Comparison of ENCODE assay signal across 39 mouse cellular contexts in genomic region chr3:107941261-107941660, GRCm38 (mm10). TPM values are rescaled to one million over a fixed set of nuclear protein-coding genes. Genes with fewer than 3 reads are reported as not detected.
DNase-seq lines count a peak whose midpoint lies in the region; ATAC-seq and TF ChIP-seq lines count a peak whose summit lies in the region.
"Had no signal": no experiment of that assay in that cellular context is flagged by ENCODE, and none has a peak within 500 bp of the region (broad histone marks: within the 10 kb centered on the region; RNA-seq: fewer than 3 reads in every experiment).

No protein-coding gene starts in this region.

- no peak overlapping the region for H3K27ac ChIP-seq in heart, embryonic 13.5 days (replicated peaks)
- H3K27ac ChIP-seq in testis, adult 2 months (ENCODE audit: control insufficient read depth, insufficient read depth, low read depth, low read length) = peak overlapping the region; percentile 74
- H3K27ac ChIP-seq: embryonic facial prominence, embryonic 13.5 days; forebrain, embryonic 10.5 days; kidney, postnatal 0 days; liver, embryonic 14.5 days; macrophage; midbrain, embryonic 13.5 days; neural tube, embryonic 13.5 days had no signal

- no peak for TF ChIP-seq POLR2A in testis, adult 2 months (IDR thresholded peaks at IDR 0.05; ENCODE audit: control insufficient read depth, low read depth, low read length)

- H3K4me1 ChIP-seq in heart, embryonic 13.5 days = peaks cover 22% of the 10 kb centered on the region
- peaks cover 6% of the 10 kb centered on the region for H3K4me1 ChIP-seq in testis, adult 2 months (ENCODE audit: control insufficient read depth, insufficient read depth, low read length)

- peaks cover 10% of the 10 kb centered on the region for H3K27me3 ChIP-seq in heart, embryonic 13.5 days (replicated peaks)
- no peaks in the 10 kb centered on the region for H3K27me3 ChIP-seq in testis, adult 2 months (ENCODE audit: control insufficient read depth, insufficient read depth, low read length)
- H3K27me3 ChIP-seq: embryonic facial prominence, embryonic 13.5 days; midbrain, embryonic 13.5 days; neural tube, embryonic 13.5 days had no signal

- H3K36me3 ChIP-seq in heart, embryonic 13.5 days = no peaks in the 10 kb centered on the region
- no peaks in the 10 kb centered on the region for H3K36me3 ChIP-seq in testis, adult 2 months (ENCODE audit: control insufficient read depth, insufficient read depth, low read length)
- H3K36me3 ChIP-seq: embryonic facial prominence, embryonic 13.5 days; forebrain, embryonic 10.5 days; midbrain, embryonic 13.5 days; neural tube, embryonic 13.5 days had no signal

- intact Hi-C loops in heart, postnatal 14 days (cut with DNase I) = no loop called here
- intact Hi-C loops in left cerebral cortex, postnatal 4 days (cut with DNase I) = no loop called here

- ATAC-seq in heart, embryonic 13.5 days (ENCODE audit: extremely low read depth, insufficient number of reproducible peaks, low FRiP score, low TSS enrichment) = no peak
- ATAC-seq: forebrain, embryonic 16.5 days; intestine, embryonic 16.5 days; midbrain, embryonic 13.5 days had no signal

- DNase-seq in heart, postnatal 14 days = no peak
- peak; percentile 30 for DNase-seq in left cerebral cortex, postnatal 4 days
- no peak for DNase-seq in left cerebral cortex, adult 11 months (ENCODE audit: low spot score)
- DNase-seq in testis, postnatal 10 days (ENCODE audit: low spot score) = no peak
- no peak for DNase-seq in adrenal gland, postnatal 25 days
- DNase-seq: adrenal gland, postnatal 14 days; cerebellum, adult 9-10 months; kidney, adult 8-10 months; kidney, postnatal 4 days; liver; lung, adult 2 months; lung, postnatal 10 days; right cerebral cortex, adult 18-20 months; spleen, adult 18-20 months; thymus, adult 2 months; thymus, postnatal 36 days had no signal

- TF ChIP-seq CTCF in testis, adult 2 months (IDR thresholded peaks at IDR 0.05; ENCODE audit: control insufficient read depth, insufficient read depth, insufficient replicate concordance, low read depth, low read length) = no peak

- H3K4me2 ChIP-seq in heart, embryonic 13.5 days = no peak overlapping the region
- H3K4me2 ChIP-seq: embryonic facial prominence, embryonic 13.5 days; midbrain, embryonic 13.5 days; neural tube, embryonic 13.5 days had no signal

- H3K9me3 ChIP-seq in heart, embryonic 13.5 days = no peaks in the 10 kb centered on the region
- H3K9me3 ChIP-seq: embryonic facial prominence, embryonic 13.5 days; forebrain, embryonic 10.5 days; midbrain, embryonic 13.5 days; neural tube, embryonic 13.5 days had no signal

- H3K9ac ChIP-seq in heart, embryonic 13.5 days = 0 out of 2 replicates have a peak overlapping the region, but pooled peaks have one; percentile 7
- H3K9ac ChIP-seq: embryonic facial prominence, embryonic 13.5 days; liver, embryonic 14.5 days; midbrain, embryonic 13.5 days; neural tube, embryonic 13.5 days had no signal

- no peak overlapping the region for H3K4me3 ChIP-seq in heart, embryonic 13.5 days
- H3K4me3 ChIP-seq in testis, adult 2 months (ENCODE audit: control insufficient read depth, low read depth, low read length) = no peak overlapping the region
- H3K4me3 ChIP-seq: embryonic facial prominence, embryonic 13.5 days; forebrain, embryonic 10.5 days; midbrain, embryonic 13.5 days; myocyte; neural tube, embryonic 13.5 days had no signal

- 64% methylated on average over 4 of the region's 4 CpGs for WGBS in heart, embryonic 13.5 days

RNA-seq across cellular contexts. Expression of gene Gstm6, which starts 2.3 kb away (rescaled TPM):
- polyA plus RNA-seq in heart, embryonic 13.5 days (2015; fragmentation: Nextera tagmentation; extraction: Ambion mirVana) = 9.5 and 11.5 TPM in 2 replicates
- total RNA-seq in heart, postnatal 14 days (2021) = 1 to 10 TPM; 1.8 to 2.2 TPM
- total RNA-seq in left cerebral cortex, postnatal 4 days (2021) = 1 to 10 TPM; 4.9 to 5.3 TPM
- polyA plus RNA-seq in testis, adult 2 months (2012; rRNA removed) = 59.3 and 78.5 TPM in 2 replicates
- total RNA-seq in adrenal gland, postnatal 25 days (2021) = 5.9 and 7.1 TPM in 2 replicates
- total RNA-seq: common myeloid progenitor, adult 5-6 weeks; megakaryocyte-erythroid progenitor cell, adult 5-6 weeks; MEL had no signal
- polyA plus RNA-seq: macrophage, myocyte had no signal

RNA-seq across cellular contexts. Expression of gene Gstm7, which starts 9.6 kb away (rescaled TPM):
- 14.6 and 15.9 TPM in 2 replicates for polyA plus RNA-seq in heart, embryonic 13.5 days (2015; fragmentation: Nextera tagmentation; extraction: Ambion mirVana)
- total RNA-seq in heart, postnatal 14 days (2021) = 10 to 100 TPM; 38.0 to 43.9 TPM
- total RNA-seq in left cerebral cortex, postnatal 4 days (2021) = 10 to 100 TPM; 29.3 to 29.7 TPM
- polyA plus RNA-seq in testis, adult 2 months (2012; rRNA removed) = 85.5 and 86.7 TPM in 2 replicates
- 152 and 157 TPM in 2 replicates for total RNA-seq in adrenal gland, postnatal 25 days (2021)
- total RNA-seq: MEL had no signal

RNA-seq across cellular contexts. Expression of gene Gstm3, which starts 27.8 kb away (rescaled TPM):
- 0.50 TPM in 1 of 2 replicates, not detected in the other for polyA plus RNA-seq in heart, embryonic 13.5 days (2015; fragmentation: Nextera tagmentation; extraction: Ambion mirVana)
- not detected for total RNA-seq in heart, postnatal 14 days (2021)
- not detected for total RNA-seq in left cerebral cortex, postnatal 4 days (2021)
- polyA plus RNA-seq in testis, adult 2 months (2012; rRNA removed) = 0.19 TPM in 1 of 2 replicates, not detected in the other
- not detected in 2 replicates for total RNA-seq in adrenal gland, postnatal 25 days (2021)
- total RNA-seq: common myeloid progenitor, adult 5-6 weeks; gastrocnemius, adult 8-10 months; heart, adult 8-10 months; heart, postnatal 25 days; layer of hippocampus, postnatal 36 days; left cerebral cortex, postnatal 10 days; megakaryocyte-erythroid progenitor cell, adult 5-6 weeks; MEL had no signal
- polyA plus RNA-seq: embryonic facial prominence, embryonic 13.5 days; forebrain, embryonic 10.5 days; forebrain, embryonic 16.5 days; heart, embryonic 14.5 days; hindbrain, embryonic 11.5 days; limb, embryonic 11.5 days; macrophage; midbrain, embryonic 13.5 days; myocyte; neural tube, embryonic 13.5 days had no signal

RNA-seq across cellular contexts. Expression of gene Gstm2, which starts 45.0 kb away (rescaled TPM):
- polyA plus RNA-seq in heart, embryonic 13.5 days (2015; fragmentation: Nextera tagmentation; extraction: Ambion mirVana) = 52.9 and 53.5 TPM in 2 replicates
- total RNA-seq in heart, postnatal 14 days (2021) = 10 to 100 TPM; 53.0 to 70.5 TPM
- 1 to 10 TPM; 3.2 to 3.8 TPM for total RNA-seq in left cerebral cortex, postnatal 4 days (2021)
- 246 and 344 TPM in 2 replicates for polyA plus RNA-seq in testis, adult 2 months (2012; rRNA removed)
- total RNA-seq in adrenal gland, postnatal 25 days (2021) = 131 and 136 TPM in 2 replicates
- total RNA-seq: MEL had no signal

RNA-seq across cellular contexts. Expression of gene Gstm5, which starts 45.6 kb away (rescaled TPM):
- polyA plus RNA-seq in heart, embryonic 13.5 days (2015; fragmentation: Nextera tagmentation; extraction: Ambion mirVana) = 131 and 139 TPM in 2 replicates
- 10 to 100 TPM; 44.6 to 47.6 TPM for total RNA-seq in heart, postnatal 14 days (2021)
- 10 to 100 TPM; 80.6 to 81.3 TPM for total RNA-seq in left cerebral cortex, postnatal 4 days (2021)
- 2,841 and 3,160 TPM in 2 replicates for polyA plus RNA-seq in testis, adult 2 months (2012; rRNA removed)
- total RNA-seq in adrenal gland, postnatal 25 days (2021) = 25.8 and 27.8 TPM in 2 replicates
